Mouse (Mus musculus): Measurements from ENCODE around the gene Hist1h4h. TPM values are rescaled to one million over a fixed set of nuclear protein-coding genes. Genes with fewer than 3 reads are reported as not detected.
"Not testable (repeated sequence)": the region's sequence is repeated elsewhere in the genome, so short reads cannot be mapped to it uniquely, and the experiment has no call there.

Hist1h4h gene
- total and polyA plus RNA-seq, 3 experiments, result 61.9 to 239 (median 212) TPM

GRCm38 (mm10) chr13:23550761-23551145 lies 19.9 kb downstream of the Hist1h4h start:
- peak overlapping the region; percentile 49 for H3K4me3 ChIP-seq
- H3K27ac ChIP-seq, result peak overlapping the region; percentile 64
- intact Hi-C loops (cut with DNase I), result no loop called here
- no peak for TF ChIP-seq CTCF (IDR thresholded peaks at IDR 0.05)
- no peak for TF ChIP-seq EP300 (IDR thresholded peaks at IDR 0.05; ENCODE audit: insufficient read depth, low read depth, low read length)
- TF ChIP-seq POLR2A (IDR thresholded peaks at IDR 0.05; ENCODE audit: insufficient read depth, low read depth, low read length), result no peak
- no peak for DNase-seq
- no peak overlapping the region for H3K9ac ChIP-seq (ENCODE audit: low read depth, low read length)
- WGBS, result 21% methylated on average over 3 of the region's 3 CpGs
- no peaks in the 10 kb centered on the region for H3K27me3 ChIP-seq (ENCODE audit: control insufficient read depth, insufficient read depth, low read length)
- H3K36me3 ChIP-seq (ENCODE audit: control insufficient read depth, insufficient read depth, low read length), result no peaks in the 10 kb centered on the region
- no peaks in the 10 kb centered on the region for H3K79me2 ChIP-seq (replicated peaks; ENCODE audit: control insufficient read depth, insufficient read depth, low read length)
- H3K4me1 ChIP-seq (ENCODE audit: control insufficient read depth, insufficient read depth, low read length), result no peaks in the 10 kb centered on the region; the same call in none of the 2 replicates

- H3K4me1 ChIP-seq (ENCODE audit: control insufficient read depth, insufficient read depth, low read length); intact Hi-C loops (cut with DNase I); H3K36me3 ChIP-seq (ENCODE audit: control insufficient read depth, insufficient read depth, low read length); H3K27me3 ChIP-seq (ENCODE audit: control insufficient read depth, insufficient read depth, low read length); H3K79me2 ChIP-seq (replicated peaks; ENCODE audit: control insufficient read depth, insufficient read depth, low read length): not testable (repeated sequence)
- peak; percentile 63 for TF ChIP-seq EP300 (IDR thresholded peaks at IDR 0.05; ENCODE audit: insufficient read depth, low read depth, low read length)
- TF ChIP-seq CTCF (IDR thresholded peaks at IDR 0.05), result peak; percentile 74
- peak; percentile 82 for TF ChIP-seq POLR2A (IDR thresholded peaks at IDR 0.05; ENCODE audit: insufficient read depth, low read depth, low read length)
- peak within 1 kb of the TSS; percentile 49 for H3K4me3 ChIP-seq
- peak within 1 kb of the TSS; percentile 78 for H3K9ac ChIP-seq (ENCODE audit: low read depth, low read length)
- under 1% methylated on average over 47 of the region's 47 CpGs for WGBS
- H3K27ac ChIP-seq, result peak within 1 kb of the TSS; percentile 64
- DNase-seq, result peak; percentile 73 to 86
Measured at GRCm38 (mm10) chr13:23551146-23551834, 20.4 kb downstream of the Hist1h4h start, which contains the start of gene Hist1h4f. Gene Hist1h4f, minus strand, starts transcription at chr13:23551648.

DNA sequence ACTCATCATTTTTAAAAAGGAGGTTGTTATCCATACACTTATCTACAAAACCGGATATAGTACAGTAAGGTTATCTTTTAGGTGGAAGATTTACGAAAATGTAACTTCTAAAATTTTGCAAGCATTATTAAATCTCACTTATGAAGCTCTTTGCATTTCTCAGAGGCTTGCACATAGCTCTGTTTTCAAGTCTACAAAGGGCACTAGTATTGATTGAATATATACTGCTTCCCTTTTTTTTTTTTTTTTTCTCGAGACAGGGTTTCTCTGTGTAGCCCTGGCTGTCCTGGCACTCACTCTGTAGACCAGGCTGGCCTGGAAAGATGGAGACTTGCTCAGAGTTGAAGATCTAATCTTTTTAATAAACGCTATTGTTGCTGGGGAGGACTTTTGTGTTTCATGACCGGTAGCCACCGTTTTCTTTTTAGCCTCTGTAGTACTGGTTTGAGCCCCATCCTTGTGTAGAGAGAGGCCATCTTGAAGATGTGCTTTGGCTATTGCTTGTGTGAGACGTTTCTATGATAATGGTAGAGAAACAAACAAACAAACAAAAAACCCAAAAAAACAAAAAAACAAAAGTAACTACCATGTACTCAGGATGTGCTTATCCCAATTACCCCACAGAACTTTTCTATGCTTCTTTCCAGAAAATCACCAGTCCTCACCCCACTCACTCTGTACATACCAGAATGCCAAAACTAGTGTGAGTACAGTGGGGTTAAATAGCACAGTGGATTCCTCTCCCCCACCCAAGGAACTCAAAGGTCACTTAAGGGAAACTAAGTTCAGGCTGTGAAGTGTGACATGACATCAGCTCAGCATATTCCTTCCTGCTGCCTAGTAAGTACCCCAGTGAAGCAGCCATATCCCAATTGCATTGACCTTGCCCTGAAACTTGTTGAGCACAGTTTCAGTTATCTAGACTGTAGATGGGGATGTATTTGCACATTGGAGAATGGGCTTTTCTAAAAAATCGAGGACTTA lies 21.4 kb downstream of the Hist1h4h start:
- no peak for DNase-seq
- H3K36me3 ChIP-seq (ENCODE audit: control insufficient read depth, insufficient read depth, low read length), result no peaks in the 10 kb centered on the region; the same call in 1 of the 2 replicates
- H3K79me2 ChIP-seq (replicated peaks; ENCODE audit: control insufficient read depth, insufficient read depth, low read length), result no peaks in the 10 kb centered on the region
- intact Hi-C loops (cut with DNase I), result no loop called here
- H3K9ac ChIP-seq (ENCODE audit: low read depth, low read length), result no peak overlapping the region
- peaks cover 2% of the 10 kb centered on the region for H3K4me1 ChIP-seq (ENCODE audit: control insufficient read depth, insufficient read depth, low read length)
- TF ChIP-seq POLR2A (IDR thresholded peaks at IDR 0.05; ENCODE audit: insufficient read depth, low read depth, low read length), result no peak
- no peak for TF ChIP-seq CTCF (IDR thresholded peaks at IDR 0.05)
- TF ChIP-seq EP300 (IDR thresholded peaks at IDR 0.05; ENCODE audit: insufficient read depth, low read depth, low read length), result no peak
- WGBS, result 43% methylated on average over 8 of the region's 8 CpGs
- peak overlapping the region; percentile 64 for H3K27ac ChIP-seq
- H3K4me3 ChIP-seq, result peak overlapping the region; percentile 49
- no peaks in the 10 kb centered on the region for H3K27me3 ChIP-seq (ENCODE audit: control insufficient read depth, insufficient read depth, low read length)

- no peak within 1 kb of the TSS for H3K9ac ChIP-seq (ENCODE audit: low read depth, low read length)
Measured at GRCm38 (mm10) chr13:23552962-23553361, 22.1 kb downstream of the Hist1h4h start, which contains the start of gene Hist1h1d. Gene Hist1h1d, plus strand, starts transcription at chr13:23553262.

DNA sequence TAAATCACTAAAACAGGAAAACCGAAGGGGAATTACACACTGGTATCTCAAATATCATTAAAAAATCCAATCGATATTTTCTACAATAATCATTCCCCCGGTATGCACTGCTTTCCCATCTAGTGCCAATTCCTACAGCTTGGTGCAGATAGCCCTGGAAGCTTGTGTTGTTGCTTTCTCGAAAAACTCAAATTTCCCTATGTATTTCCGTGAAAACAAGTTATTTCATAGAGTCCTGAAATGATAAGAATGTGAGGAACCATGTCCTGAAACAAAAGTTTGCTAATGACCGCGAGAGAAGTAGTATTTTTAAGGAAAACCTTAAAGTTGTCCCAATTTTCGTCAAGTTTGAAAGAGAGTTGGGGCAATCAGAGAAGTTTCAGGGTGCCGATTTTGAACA lies 23.5 kb downstream of the Hist1h4h start:
- Histone ChIP-seq H3K9ac (ENCODE audit: low read depth, low read length) (peak overlapping the region; percentile 41; the same call in 1 of the 2 replicates), H3K4me3 (peak overlapping the region; percentile 65), H3K36me3 (ENCODE audit: control insufficient read depth, insufficient read depth, low read length) (no peaks in the 10 kb centered on the region; the same call in 1 of the 2 replicates), H3K4me1 (ENCODE audit: control insufficient read depth, insufficient read depth, low read length) (peaks cover 2% of the 10 kb centered on the region), H3K79me2 (replicated peaks; ENCODE audit: control insufficient read depth, insufficient read depth, low read length) (no peaks in the 10 kb centered on the region), H3K27ac (peak overlapping the region; percentile 79), H3K27me3 (ENCODE audit: control insufficient read depth, insufficient read depth, low read length) (no peaks in the 10 kb centered on the region)
- no peak for DNase-seq
- intact Hi-C loops (cut with DNase I), result no loop called here
- TF ChIP-seq POLR2A (IDR thresholded peaks at IDR 0.05; ENCODE audit: insufficient read depth, low read depth, low read length), result no peak
- no peak for TF ChIP-seq CTCF (IDR thresholded peaks at IDR 0.05)
- TF ChIP-seq EP300 (IDR thresholded peaks at IDR 0.05; ENCODE audit: insufficient read depth, low read depth, low read length), result no peak
- WGBS, result 15% methylated on average over 9 of the region's 9 CpGs

More at GRCm38 (mm10) chr13:23552962-23553361, 22.1 kb downstream of the Hist1h4h start, which contains the start of gene Hist1h1d:
- H3K27me3 ChIP-seq (ENCODE audit: control insufficient read depth, insufficient read depth, low read length), result no peaks in the 10 kb centered on the region
- H3K4me1 ChIP-seq (ENCODE audit: control insufficient read depth, insufficient read depth, low read length), result peaks cover 2% of the 10 kb centered on the region
- DNase-seq, result no peak
- no peak within 1 kb of the TSS for H3K4me3 ChIP-seq
- no peak within 1 kb of the TSS for H3K27ac ChIP-seq
- intact Hi-C loops (cut with DNase I), result no loop called here
- TF ChIP-seq POLR2A (IDR thresholded peaks at IDR 0.05; ENCODE audit: insufficient read depth, low read depth, low read length), result no peak
- TF ChIP-seq EP300 (IDR thresholded peaks at IDR 0.05; ENCODE audit: insufficient read depth, low read depth, low read length), result no peak
- no peak for TF ChIP-seq CTCF (IDR thresholded peaks at IDR 0.05)
- no peaks in the 10 kb centered on the region; the same call in 1 of the 2 replicates for H3K36me3 ChIP-seq (ENCODE audit: control insufficient read depth, insufficient read depth, low read length)
- no peaks in the 10 kb centered on the region for H3K79me2 ChIP-seq (replicated peaks; ENCODE audit: control insufficient read depth, insufficient read depth, low read length)
